Mouse (Mus musculus) gastrocnemius, postnatal 14 days (tissue): ENCODE results near the gene Scyl2. TPM values are rescaled to one million over a fixed set of nuclear protein-coding genes. Genes with fewer than 3 reads are reported as not detected.
A peak's percentile ranks its signal among the peaks of the same experiment; 100 is the strongest.
"Not testable (repeated sequence)": the region's sequence is repeated elsewhere in the genome, so short reads cannot be mapped to it uniquely, and the experiment has no call there.

Experiments
- DNase-seq: peaks from one replicate; pipeline ENCODE4 v3.0.0; 2021; ENCODE audit warnings: mixed read lengths
- intact Hi-C: fragments of 180-260 bp; cut with DNase I; formaldehyde crosslinking; loops from one replicate; pipeline ENCODE4 v1.15.1; 2025; ENCODE audit warnings: low total_unique reads
- long read RNA-seq, 2 experiments: library from polyadenylated mRNA; stranded (forward); transcript quantifications; one replicate each; pipeline ENCODE4 v2.0.0; 2021
- total RNA-seq, 2 experiments: library from RNA; stranded (reverse); gene quantifications; 2 replicates each; pipeline ENCODE4 v1.2.3; 2021

Gene Scyl2
- total RNA-seq: 10 to 100 TPM; 11.4 to 13.6 TPM
- long read RNA-seq, experiment 1, partial matches to known transcripts: 1 of 3 reads
- long read RNA-seq, experiment 1, other reads (novel, unspliced or antisense): 1 of 3 reads
- long read RNA-seq, experiment 2, full-length matches to known transcripts: 2 of 6 reads
- long read RNA-seq, experiment 2, partial matches to known transcripts: 3 of 6 reads
- long read RNA-seq, experiment 2, other reads (novel, unspliced or antisense): 1 of 6 reads

GRCm38 (mm10) chr10:89686139-89686808, at the start of gene Scyl2:
Scyl2 (minus strand) TSS chr10:89686285.
- intact Hi-C loops: no loop called here
- DNase-seq: peak; percentile 93

GRCm38 (mm10) chr10:89732001-89732794, 46.1 kb upstream of the Scyl2 start, which contains the start of gene Actr6:
Actr6 (minus strand) TSS chr10:89732295.
- intact Hi-C loops: no loop called here

GRCm38 (mm10) chr10:89731341-89731740, 45.3 kb upstream of the Scyl2 start:
- no peak for DNase-seq
- intact Hi-C loops: no loop called here

More at GRCm38 (mm10) chr10:89732001-89732794, 46.1 kb upstream of the Scyl2 start, which contains the start of gene Actr6:
- DNase-seq: peak; percentile 91

- DNase-seq: no peak
- intact Hi-C loops: no loop called here
Observed at GRCm38 (mm10) chr10:89730386-89730785, 44.3 kb upstream of the Scyl2 start.

GRCm38 (mm10) chr10:89722247-89723195, 36.4 kb upstream of the Scyl2 start:
- intact Hi-C loops: no loop called here
- DNase-seq: no peak

- DNase-seq: no peak
- intact Hi-C loops: no loop called here
Observed at GRCm38 (mm10) chr10:89720796-89721195, 34.7 kb upstream of the Scyl2 start.

GRCm38 (mm10) chr10:89720252-89720651, 34.2 kb upstream of the Scyl2 start:
- DNase-seq: no peak
- intact Hi-C loops: no loop called here

GRCm38 (mm10) chr10:89714910-89715309, 28.8 kb upstream of the Scyl2 start:
- intact Hi-C loops: no loop called here
- no peak for DNase-seq

- intact Hi-C loops: no loop called here
- DNase-seq: no peak
Observed at GRCm38 (mm10) chr10:89708720-89709119, 22.6 kb upstream of the Scyl2 start.

- intact Hi-C loops: no loop called here
- no peak for DNase-seq
Observed at GRCm38 (mm10) chr10:89707397-89707796, 21.3 kb upstream of the Scyl2 start.

GRCm38 (mm10) chr10:89703042-89703441, 17.0 kb upstream of the Scyl2 start:
- intact Hi-C loops: no loop called here
- no peak for DNase-seq

GRCm38 (mm10) chr10:89697956-89698355, 11.9 kb upstream of the Scyl2 start:
- DNase-seq: no peak
- intact Hi-C loops: no loop called here

- DNase-seq, intact Hi-C loops: not testable (repeated sequence)
Observed at GRCm38 (mm10) chr10:89696270-89696669, 10.2 kb upstream of the Scyl2 start.

GRCm38 (mm10) chr10:89695194-89695911, 9.3 kb upstream of the Scyl2 start:
- intact Hi-C loops: no loop called here
- DNase-seq: no peak

GRCm38 (mm10) chr10:89690021-89690420, 3.9 kb upstream of the Scyl2 start:
- DNase-seq: no peak
- intact Hi-C loops: no loop called here

- DNase-seq: no peak
- intact Hi-C loops: no loop called here
Observed at GRCm38 (mm10) chr10:89687455-89687854, 1.4 kb upstream of the Scyl2 start.

GRCm38 (mm10) chr10:89685391-89686138, 520 bp downstream of the Scyl2 start:
- peak; percentile 23 for DNase-seq
- intact Hi-C loops: no loop called here

- DNase-seq: no peak
- intact Hi-C loops: no loop called here
Observed at GRCm38 (mm10) chr10:89682961-89683360, 3.1 kb downstream of the Scyl2 start.
